Mouse (Mus musculus) liver, postnatal 0 days (tissue): ENCODE results near the gene Ppp3r1. TPM values are rescaled to one million over a fixed set of nuclear protein-coding genes. Genes with fewer than 3 reads are reported as not detected.
A peak's percentile ranks its signal among the peaks of the same experiment; 100 is the strongest.

Experiments used
- ATAC-seq: fragments of 200-750 bp; cut with Nextera tagmentation; 2 replicates; pipeline ENCODE4 v1.8.0; 2017; ENCODE audit warnings: mild to moderate bottlenecking, moderate library complexity
- DNase-seq: peaks from one replicate; pipeline ENCODE4 v3.0.0-alpha.2; 2016
- H3K27ac ChIP-seq: fragments of 300-500 bp; sonication (generic); 2 replicates; pipeline ENCODE4 v1.5.1; 2014; ENCODE audit warnings: antibody characterized with exemption, moderate library complexity, mild to moderate bottlenecking, low read depth
- H3K27me3 ChIP-seq: fragments of 300-500 bp; sonication (generic); 2 replicates; pipeline ENCODE4 v1.6.1; 2014; ENCODE audit warnings: low read length, control low read depth, mixed read lengths; ENCODE audit not compliant: insufficient read depth
- H3K36me3 ChIP-seq: fragments of 300-500 bp; sonication (generic); replicated peaks from 2 replicates; pipeline ENCODE4 v1.6.1; 2014; ENCODE audit warnings: mild to moderate bottlenecking, control low read depth, low read length, moderate library complexity, mixed read lengths; ENCODE audit not compliant: insufficient read depth
- H3K4me1 ChIP-seq: fragments of 300-500 bp; sonication (generic); 2 replicates; pipeline ENCODE4 v1.6.1; 2014; ENCODE audit warnings: antibody characterized with exemption, mild to moderate bottlenecking, control low read depth; ENCODE audit not compliant: insufficient read depth
- H3K4me2 ChIP-seq: fragments of 300-500 bp; sonication (generic); 2 replicates; pipeline ENCODE4 v1.6.1; 2014; ENCODE audit warnings: low read depth, mild to moderate bottlenecking, low read length, moderate library complexity, mixed read lengths
- H3K4me3 ChIP-seq: fragments of 300-500 bp; sonication (generic); 2 replicates; pipeline ENCODE4 v1.5.1; 2014; ENCODE audit warnings: low read depth, low read length
- H3K9ac ChIP-seq: fragments of 300-500 bp; sonication (generic); replicated peaks from 2 replicates; pipeline ENCODE4 v1.6.1; 2014; ENCODE audit warnings: mild to moderate bottlenecking, moderate library complexity
- H3K9me3 ChIP-seq: fragments of 300-500 bp; sonication (generic); 2 replicates; pipeline ENCODE4 v1.6.1; 2016; ENCODE audit warnings: mild to moderate bottlenecking, control low read depth, low read length, mixed read lengths
- CTCF ChIP-seq: sonication (generic); IDR thresholded peaks from 2 replicates; pipeline ENCODE4 v1.5.1; 2016; ENCODE audit warnings: antibody characterized with exemption, low read depth
- EP300 ChIP-seq: IDR thresholded peaks from 2 replicates; pipeline ENCODE4 v1.6.1; 2016; ENCODE audit warnings: antibody characterized with exemption, low read depth, mild to moderate bottlenecking
- WGBS: fragments of 180-500 bp; shearing (Covaris S2); extraction: QIAGEN DNeasy Blood & Tissue Kit; methylation state at CpG from one replicate; pipeline ENCODE4 v1.1.7; 2014; ENCODE audit not compliant: insufficient replicate concordance; 5-methylcytosine and 5-hydroxymethylcytosine counted together
- polyA plus RNA-seq: library from polyadenylated mRNA; unstranded; fragments of >200 nt; fragmentation: Nextera tagmentation; extraction: Ambion mirVana; gene quantifications from 2 replicates; pipeline ENCODE4 v1.2.1, GENCODE M21; 2015

Ppp3r1 gene
- polyA plus RNA-seq, 1 experiment from 2014 or later: 32.1 TPM

DNA sequence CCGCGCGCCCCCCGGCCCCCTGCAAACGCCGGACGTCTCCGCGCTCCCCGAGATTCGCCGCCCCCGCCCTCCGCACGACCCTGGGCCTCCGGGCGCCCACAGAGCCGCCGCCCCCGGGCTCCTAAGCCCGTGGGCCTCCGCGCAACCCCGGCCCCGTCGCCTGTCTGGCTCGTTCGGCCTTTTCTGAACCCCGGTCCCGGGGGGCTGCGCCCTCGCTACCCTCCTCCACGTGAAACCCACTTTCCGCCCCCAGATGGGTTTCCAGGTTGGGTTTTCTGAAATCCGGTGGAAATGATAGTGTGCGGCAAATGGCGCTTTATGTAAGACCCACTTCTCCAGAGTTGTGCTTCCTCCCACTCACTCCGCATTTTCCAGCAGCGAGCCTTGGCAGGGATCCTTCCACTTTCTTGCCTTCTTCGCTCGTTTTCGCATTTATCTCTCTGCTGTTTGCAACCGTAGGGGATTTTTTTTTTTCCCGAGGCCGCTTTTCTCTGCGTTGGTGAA lies 727 bp downstream of the Ppp3r1 start:
- no peaks in the 10 kb centered on the region for H3K9me3 ChIP-seq
- peak overlapping the region; percentile 96 for H3K27ac ChIP-seq
- TF ChIP-seq CTCF (no peak), EP300 (no peak)
- peak overlapping the region; percentile 88 for H3K4me2 ChIP-seq
- H3K27me3 ChIP-seq: no peaks in the 10 kb centered on the region
- peak; percentile 63 for DNase-seq
- H3K36me3 ChIP-seq: no peaks in the 10 kb centered on the region
- peaks cover 22% of the 10 kb centered on the region for H3K4me1 ChIP-seq
- H3K4me3 ChIP-seq: peak overlapping the region; percentile 94
- peak; percentile 28 for ATAC-seq
- WGBS: 8% methylated on average over 40 of the region's 46 CpGs
- H3K9ac ChIP-seq: peak overlapping the region; percentile 96

DNA sequence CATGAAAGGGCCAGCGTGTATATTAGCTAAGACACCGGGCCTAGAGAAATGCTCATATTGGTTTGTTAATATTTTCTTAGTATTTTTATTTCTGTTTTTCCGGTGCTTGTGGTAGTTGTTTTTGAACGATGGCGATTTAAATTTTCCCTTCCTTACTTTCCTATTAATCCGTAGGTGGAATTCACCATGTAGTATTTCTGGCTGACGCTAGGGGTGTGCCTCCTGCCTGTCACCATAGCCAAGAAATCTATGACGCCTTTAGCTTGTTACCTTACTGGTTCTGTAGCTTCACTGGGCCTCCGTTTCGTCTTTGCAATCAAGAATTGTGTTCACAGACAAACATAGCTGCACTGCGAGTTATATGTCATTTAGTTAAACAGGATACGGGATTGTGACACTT lies 1.2 kb downstream of the Ppp3r1 start:
- Histone ChIP-seq H3K9me3 (no peaks in the 10 kb centered on the region), H3K9ac (peak overlapping the region; percentile 96), H3K27me3 (no peaks in the 10 kb centered on the region), H3K36me3 (no peaks in the 10 kb centered on the region), H3K4me2 (peak overlapping the region; percentile 88), H3K4me3 (peak overlapping the region; percentile 94), H3K4me1 (peaks cover 24% of the 10 kb centered on the region), H3K27ac (peak overlapping the region; percentile 96)
- TF ChIP-seq CTCF (peak; percentile 81), EP300 (0 out of 2 replicates have a peak, but pooled peaks have one; percentile 57)
- WGBS: under 1% methylated on average over 12 of the region's 12 CpGs
- ATAC-seq (no peak), DNase-seq (peak; percentile 53)

DNA sequence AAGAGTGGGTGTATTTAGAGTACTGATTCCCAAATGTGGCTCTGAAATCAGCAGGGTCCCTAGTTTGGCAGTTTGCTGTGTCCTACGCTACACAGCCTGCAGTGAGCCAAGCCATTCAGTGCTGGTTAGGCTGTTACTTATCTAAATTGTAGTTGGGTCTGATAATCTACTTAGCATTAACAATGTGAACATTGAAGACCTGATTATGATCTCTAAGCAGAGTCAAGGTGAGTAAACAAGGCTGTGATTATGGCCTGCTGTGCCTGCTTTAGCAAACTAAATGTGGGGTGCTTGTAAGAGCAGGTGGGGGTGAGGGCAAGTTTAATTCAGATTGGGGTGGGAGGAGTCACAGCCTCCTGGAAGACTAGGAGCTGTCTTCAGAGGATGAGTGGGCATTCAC lies 4.9 kb downstream of the Ppp3r1 start:
- WGBS: 69% methylated on average over 1 of the region's 1 CpGs
- TF ChIP-seq EP300 (no peak), CTCF (no peak)
- ATAC-seq (no peak), DNase-seq (no peak)
- Histone ChIP-seq H3K27me3 (no peaks in the 10 kb centered on the region), H3K4me1 (peaks cover 44% of the 10 kb centered on the region), H3K4me2 (no peak overlapping the region), H3K9ac (no peak overlapping the region), H3K36me3 (no peaks in the 10 kb centered on the region), H3K27ac (no peak overlapping the region), H3K9me3 (no peaks in the 10 kb centered on the region), H3K4me3 (no peak overlapping the region)

DNA sequence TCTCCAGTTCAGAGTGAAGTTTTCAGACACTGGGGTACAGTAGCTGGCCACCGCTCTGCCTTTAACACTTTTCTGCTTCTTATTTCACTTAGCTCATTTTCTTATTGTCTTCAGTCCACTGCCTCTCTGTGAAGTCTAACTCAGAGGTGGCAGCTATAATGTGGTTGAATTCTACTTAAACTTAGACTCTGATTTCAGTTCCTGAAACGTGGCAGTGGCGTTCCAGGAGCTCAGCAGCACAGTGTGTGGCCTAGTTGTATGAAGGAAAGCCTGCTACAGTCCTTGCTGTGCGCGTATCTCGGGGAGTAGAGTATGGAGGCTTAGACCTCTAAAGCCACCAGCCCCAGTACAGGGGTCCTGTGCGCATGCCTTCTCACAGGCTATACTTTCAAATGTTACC lies 7.6 kb downstream of the Ppp3r1 start:
- H3K4me1 ChIP-seq: peaks cover 57% of the 10 kb centered on the region
- H3K4me2 ChIP-seq: no peak overlapping the region
- no peaks in the 10 kb centered on the region for H3K27me3 ChIP-seq
- no peak for ATAC-seq
- H3K9ac ChIP-seq: no peak overlapping the region
- H3K4me3 ChIP-seq: no peak overlapping the region
- H3K36me3 ChIP-seq: no peaks in the 10 kb centered on the region
- TF ChIP-seq CTCF (no peak), EP300 (no peak)
- WGBS: 79% methylated on average over 7 of the region's 7 CpGs
- DNase-seq: no peak
- H3K27ac ChIP-seq: no peak overlapping the region
- no peaks in the 10 kb centered on the region for H3K9me3 ChIP-seq

DNA sequence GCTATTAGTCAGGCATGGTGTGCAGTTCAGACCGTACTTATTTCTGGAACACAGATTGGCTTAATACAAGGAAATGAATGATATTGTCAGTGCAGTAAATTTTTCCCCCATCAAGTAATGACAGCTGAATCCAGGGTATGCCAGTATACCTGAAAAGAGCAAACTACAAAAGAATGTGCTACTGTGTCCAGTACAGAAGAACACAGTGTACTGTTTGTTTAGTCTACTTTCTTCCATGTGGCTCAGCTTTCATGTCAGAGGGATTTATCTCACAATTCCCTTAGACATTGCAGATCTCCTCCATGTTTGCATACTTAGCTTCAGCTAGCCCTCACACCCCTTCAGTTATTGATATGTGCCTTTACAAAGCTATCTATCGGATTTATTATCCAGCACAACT lies 10.2 kb downstream of the Ppp3r1 start:
- DNase-seq: no peak
- no peak for TF ChIP-seq CTCF
- TF ChIP-seq EP300: no peak
- ATAC-seq: no peak
- Histone ChIP-seq H3K9me3 (peaks cover 3% of the 10 kb centered on the region; the same call in 1 of the 2 replicates), H3K27me3 (no peaks in the 10 kb centered on the region), H3K36me3 (no peaks in the 10 kb centered on the region), H3K9ac (no peak overlapping the region), H3K4me2 (no peak overlapping the region), H3K4me1 (peaks cover 48% of the 10 kb centered on the region), H3K27ac (peak overlapping the region; percentile 64), H3K4me3 (no peak overlapping the region)
- WGBS: 71% methylated on average over 2 of the region's 2 CpGs

DNA sequence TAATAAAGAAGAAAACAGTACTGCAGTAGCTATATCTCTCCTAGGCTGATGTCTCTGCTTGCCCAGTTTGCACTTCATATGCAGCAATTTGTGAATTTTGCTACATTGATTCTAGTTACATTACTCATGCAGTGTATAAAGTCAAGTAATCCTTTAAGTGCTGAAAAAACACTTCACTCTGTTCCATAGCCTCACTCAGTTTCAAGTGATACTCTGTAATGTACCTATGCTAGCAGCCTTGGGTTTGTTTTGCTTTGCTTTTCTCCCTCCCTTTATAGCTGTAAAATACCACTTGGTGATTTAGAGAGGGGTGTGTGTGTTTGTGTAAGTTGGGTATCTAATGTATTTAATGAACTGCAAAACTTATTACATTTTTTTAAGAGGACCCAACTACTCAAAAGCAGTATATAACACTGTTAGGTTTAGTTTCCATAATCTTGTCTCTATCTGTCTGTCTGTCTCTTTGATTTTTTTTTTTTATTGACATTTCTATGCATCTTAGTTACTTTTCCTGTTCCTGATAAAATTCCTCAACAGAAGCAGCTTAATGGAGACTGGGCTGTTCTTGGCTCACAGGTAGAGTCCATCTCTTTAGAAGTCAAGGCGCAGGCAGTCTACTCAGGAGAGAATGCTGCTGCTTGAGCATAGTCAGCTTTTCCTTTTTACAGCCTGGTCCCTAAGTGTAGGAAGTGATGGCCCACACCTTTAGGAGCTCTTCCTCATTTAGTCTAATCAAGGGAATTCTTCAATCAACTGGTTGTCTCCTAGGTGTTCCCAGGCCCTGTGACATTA lies 12.1 kb downstream of the Ppp3r1 start:
- no peak overlapping the region for H3K9ac ChIP-seq
- H3K27me3 ChIP-seq: no peaks in the 10 kb centered on the region
- ATAC-seq (no peak), DNase-seq (no peak)
- no peak overlapping the region for H3K27ac ChIP-seq
- H3K9me3 ChIP-seq: peaks cover 3% of the 10 kb centered on the region; the same call in 1 of the 2 replicates
- WGBS: 93% methylated on average over 1 of the region's 1 CpGs
- H3K4me3 ChIP-seq: no peak overlapping the region
- peaks cover 37% of the 10 kb centered on the region for H3K4me1 ChIP-seq
- TF ChIP-seq EP300 (no peak), CTCF (no peak)
- no peaks in the 10 kb centered on the region for H3K36me3 ChIP-seq
- no peak overlapping the region for H3K4me2 ChIP-seq
